11 mouse cellular contexts compared by ENCODE assay signal in the genomic region with DNA sequence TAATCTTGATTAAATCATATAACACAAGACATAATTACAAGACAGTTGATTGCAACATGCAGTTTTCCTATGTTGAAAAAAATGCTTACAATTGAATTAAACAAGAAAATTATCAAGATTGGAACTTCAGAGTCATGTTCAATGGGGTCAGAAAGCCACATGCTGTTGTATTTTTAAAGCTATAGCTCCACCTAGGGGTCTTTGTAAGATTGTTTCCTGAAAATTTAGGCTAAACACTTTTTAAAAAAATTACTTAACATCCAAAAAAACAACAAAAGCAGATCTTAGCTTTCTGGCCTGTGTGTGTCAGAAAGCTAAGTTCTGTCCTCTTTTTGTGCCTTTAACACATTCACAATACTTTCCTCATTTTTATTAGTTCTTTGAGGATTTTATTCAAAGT. TPM values are rescaled to one million over a fixed set of nuclear protein-coding genes. Genes with fewer than 3 reads are reported as not detected.
DNase-seq lines count a peak whose midpoint lies in the region; ATAC-seq and TF ChIP-seq lines count a peak whose summit lies in the region.
"Had no signal": no experiment of that assay in that cellular context is flagged by ENCODE, and none has a peak within 500 bp of the region (broad histone marks: within the 10 kb centered on the region; RNA-seq: fewer than 3 reads in every experiment).

No protein-coding gene starts in this region.

- no peak overlapping the region for H3K9ac ChIP-seq in liver, embryonic 14.5 days (replicated peaks)

- peak; percentile 34 for DNase-seq in cerebellum, adult 9-10 months
- DNase-seq in cerebellum, adult 18-20 months = no peak
- DNase-seq in liver, embryonic 14.5 days (ENCODE audit: low read depth in 3 of 3, low spot score in 3 of 3) = peak in 2 of 3 experiments; percentile 2 to 23
- no peak for DNase-seq in liver
- peak; percentile 30 for DNase-seq in c-Kit-positive CD71-positive TER-119-negative erythroid progenitor cells, embryonic 14.5 days (ENCODE audit: low read depth)
- peak; percentile 78 for DNase-seq in retina, embryonic 14.5 days (ENCODE audit: low spot score)
- no peak for DNase-seq in adrenal gland, postnatal 14 days
- DNase-seq: B cell, adult 2 months had no signal

- TF ChIP-seq EP300 in liver, embryonic 14.5 days (IDR thresholded peaks at IDR 0.05; ENCODE audit: low read depth) = no peak

- peak; percentile 23; the same call in 1 of the 2 replicates for TF ChIP-seq CTCF in liver, embryonic 14.5 days (IDR thresholded peaks at IDR 0.05; ENCODE audit: low read depth)

- H3K27me3 ChIP-seq in liver, embryonic 14.5 days (ENCODE audit: control insufficient read depth, insufficient read depth, low read length) = no peaks in the 10 kb centered on the region

- H3K4me1 ChIP-seq in liver, embryonic 14.5 days (replicated peaks; ENCODE audit: control insufficient read depth in 2 of 2, insufficient read depth in 2 of 2, low read length in 1 of 2) = no peaks in the 10 kb centered on the region

- H3K27ac ChIP-seq in liver, embryonic 14.5 days = no peak overlapping the region

- H3K9me3 ChIP-seq in liver, embryonic 14.5 days (ENCODE audit: control insufficient read depth, low read length) = no peaks in the 10 kb centered on the region

- H3K4me2 ChIP-seq in liver, embryonic 14.5 days (ENCODE audit: low read depth) = no peak overlapping the region

- H3K4me3 ChIP-seq in liver, embryonic 14.5 days (ENCODE audit: insufficient read depth in 1 of 2, low read depth in 2 of 2, low read length in 2 of 2) = no peak overlapping the region

- no peak for ATAC-seq in liver, embryonic 14.5 days (ENCODE audit: insufficient read depth)
- ATAC-seq in erythroid progenitor cell, adult 5-6 weeks (replicated peaks; ENCODE audit: low FRiP score, poor library complexity, severe bottlenecking) = no peak

- H3K36me3 ChIP-seq in liver, embryonic 14.5 days (replicated peaks; ENCODE audit: control insufficient read depth, insufficient read depth, low read depth) = no peaks in the 10 kb centered on the region

RNA-seq across cellular contexts. Expression of gene Stk31, which starts 3.0 kb away (rescaled TPM):
- not detected in 2 replicates for polyA plus RNA-seq in liver, embryonic 14.5 days (2012; rRNA removed)
- not detected in 2 replicates for polyA plus RNA-seq in liver, embryonic 14.5 days (2014; fragmentation: Nextera tagmentation; extraction: Ambion mirVana)
- not detected in 2 replicates for total RNA-seq in erythroid progenitor cell, adult 5-6 weeks (2015; ENCODE audit: low replicate concordance)
- not detected in 2 replicates for total RNA-seq in erythroid progenitor cell, adult 5-6 weeks (2017; ENCODE audit: low replicate concordance)
- total RNA-seq in adrenal gland, postnatal 14 days (2021) = 0.33 and 0.49 TPM in 2 replicates
- total RNA-seq: hematopoietic stem cell, adult 5-6 weeks had no signal
- polyA plus RNA-seq: stomach, embryonic 14.5 days had no signal

RNA-seq across cellular contexts. Expression of gene Fam221a, which starts 30.8 kb away (rescaled TPM):
- polyA plus RNA-seq in liver, embryonic 14.5 days (2012; rRNA removed) = 1.5 and 2.2 TPM in 2 replicates
- 2.4 and 2.5 TPM in 2 replicates for polyA plus RNA-seq in liver, embryonic 14.5 days (2014; fragmentation: Nextera tagmentation; extraction: Ambion mirVana)
- total RNA-seq in erythroid progenitor cell, adult 5-6 weeks (2015; ENCODE audit: low replicate concordance) = 4.6 TPM in 1 of 2 replicates, not detected in the other
- total RNA-seq in erythroid progenitor cell, adult 5-6 weeks (2017; ENCODE audit: low replicate concordance) = not detected in 2 replicates
- 1.3 and 2.2 TPM in 2 replicates for total RNA-seq in adrenal gland, postnatal 14 days (2021)

Comparison
In these comparisons a context has a peak if more than half of its experiments do, and no peak if none do; other contexts are left out.
1. DNase-seq: peak in cerebellum, adult 9-10 months (single experiment), liver, embryonic 14.5 days (2 of 3), c-Kit-positive CD71-positive TER-119-negative erythroid progenitor cells, embryonic 14.5 days (single experiment) and retina, embryonic 14.5 days (single experiment); none in cerebellum, adult 18-20 months (0 of 2), liver (single experiment) and adrenal gland, postnatal 14 days (single experiment).